Mouse (Mus musculus): ENCODE measurements around the gene Piezo1.

GRCm38 (mm10) chr8:122520611-122521010, 30.5 kb downstream of the Piezo1 start:
- no peak for TF ChIP-seq GATA1 (IDR thresholded peaks at IDR 0.05; ENCODE audit: low read length)
- TF ChIP-seq TAL1 (IDR thresholded peaks at IDR 0.05; ENCODE audit: low read length) = no peak

All from erythroblast, embryonic 14.5 days (primary cell).